Mouse (Mus musculus) embryo, embryonic 10 days (tissue): ENCODE measurements around the gene D130052B06Rik.

Experiments
- DNase-seq: peaks from one replicate; pipeline ENCODE4 v3.0.0-alpha.2; 2015; ENCODE audit warnings: low spot score

Gene D130052B06Rik

GRCm38 (mm10) chr11:33598986-33599385 lies at the start of gene D130052B06Rik:
Gene D130052B06Rik, plus strand, starts transcription at chr11:33599302.
- DNase-seq, result no peak

GRCm38 (mm10) chr11:33550861-33551560 lies 48.1 kb upstream of the D130052B06Rik start:
- no peak for DNase-seq

GRCm38 (mm10) chr11:33554123-33554522 lies 45.0 kb upstream of the D130052B06Rik start:
- DNase-seq, result peak; percentile 25

- DNase-seq, result no peak
These were observed 35.2 kb upstream of the D130052B06Rik start for GRCm38 (mm10) chr11:33563921-33564320.

- peak; percentile 24 for DNase-seq
These were observed 28.7 kb upstream of the D130052B06Rik start for GRCm38 (mm10) chr11:33570413-33570812.

- peak; percentile 11 for DNase-seq
These were observed 24.2 kb upstream of the D130052B06Rik start for GRCm38 (mm10) chr11:33574944-33575343.

- DNase-seq, result no peak
These were observed 20.2 kb upstream of the D130052B06Rik start, which contains the start of gene Gabrp for GRCm38 (mm10) chr11:33578859-33579258. Gene Gabrp, minus strand, starts transcription at chr11:33578959.

- no peak for DNase-seq
These were observed 19.5 kb upstream of the D130052B06Rik start for GRCm38 (mm10) chr11:33579621-33580020.

GRCm38 (mm10) chr11:33586614-33587013 lies 12.5 kb upstream of the D130052B06Rik start:
- no peak for DNase-seq

GRCm38 (mm10) chr11:33590771-33591170 lies 8.3 kb upstream of the D130052B06Rik start:
- DNase-seq, result no peak

GRCm38 (mm10) chr11:33592826-33593225 lies 6.3 kb upstream of the D130052B06Rik start:
- no peak for DNase-seq

GRCm38 (mm10) chr11:33596655-33597054 lies 2.4 kb upstream of the D130052B06Rik start:
- no peak for DNase-seq

- no peak for DNase-seq
These were observed 4.1 kb downstream of the D130052B06Rik start for GRCm38 (mm10) chr11:33603174-33603573.

- peak; percentile 71 for DNase-seq
These were observed 8.7 kb downstream of the D130052B06Rik start for GRCm38 (mm10) chr11:33607784-33608183.

- peak; percentile 88 for DNase-seq
These were observed 15.1 kb downstream of the D130052B06Rik start for GRCm38 (mm10) chr11:33614218-33614617.

- DNase-seq, result no peak
These were observed 28.1 kb downstream of the D130052B06Rik start for GRCm38 (mm10) chr11:33627136-33627742.

GRCm38 (mm10) chr11:33637107-33637506 lies 38.0 kb downstream of the D130052B06Rik start:
- no peak for DNase-seq

GRCm38 (mm10) chr11:33649358-33649757 lies 50.3 kb downstream of the D130052B06Rik start:
- DNase-seq, result no peak

GRCm38 (mm10) chr11:33654485-33654884 lies 55.4 kb downstream of the D130052B06Rik start:
- DNase-seq, result no peak

GRCm38 (mm10) chr11:33655221-33655620 lies 56.1 kb downstream of the D130052B06Rik start:
- DNase-seq, result no peak

- no peak for DNase-seq
These were observed 56.9 kb downstream of the D130052B06Rik start for GRCm38 (mm10) chr11:33655861-33656593.

GRCm38 (mm10) chr11:33660016-33660913 lies 61.2 kb downstream of the D130052B06Rik start:
- DNase-seq, result no peak
